Mouse (Mus musculus) small intestine, adult 2 months (tissue): ENCODE data around the gene Helz. TPM values are rescaled to one million over a fixed set of nuclear protein-coding genes. Genes with fewer than 3 reads are reported as not detected.
"Not testable (repeated sequence)": the region's sequence is repeated elsewhere in the genome, so short reads cannot be mapped to it uniquely, and the experiment has no call there.

Experiments
- H3K27ac ChIP-seq: fragments of 200-500 bp; 2 replicates; pipeline ENCODE4 v1.5.1; 2012; ENCODE audit warnings: low read depth, low read length, control low read depth, inconsistent platforms; ENCODE audit not compliant: insufficient read depth
- H3K27me3 ChIP-seq: fragments of 200-500 bp; 2 replicates; pipeline ENCODE4 v1.6.1; 2012; ENCODE audit warnings: mild to moderate bottlenecking, moderate library complexity, low read length, inconsistent platforms; ENCODE audit not compliant: control insufficient read depth, insufficient read depth
- H3K36me3 ChIP-seq: fragments of 200-500 bp; 2 replicates; pipeline ENCODE4 v1.6.1; 2012; ENCODE audit warnings: mild to moderate bottlenecking, low read length, control low read depth, inconsistent platforms; ENCODE audit not compliant: control insufficient read depth, insufficient read depth
- H3K4me1 ChIP-seq: fragments of 200-500 bp; 2 replicates; pipeline ENCODE4 v1.6.1; 2012; ENCODE audit warnings: low read length, inconsistent platforms, mixed read lengths; ENCODE audit not compliant: control insufficient read depth, insufficient read depth, insufficient read length
- H3K4me3 ChIP-seq: fragments of 200-500 bp; 2 replicates; pipeline ENCODE4 v1.5.1; 2012; ENCODE audit warnings: low read depth, mild to moderate bottlenecking, control low read depth, inconsistent platforms, low read length, moderate library complexity
- CTCF ChIP-seq: fragments of 200-500 bp; IDR thresholded peaks from 2 replicates; pipeline ENCODE4 v1.5.1; 2012; ENCODE audit warnings: low read depth, mild to moderate bottlenecking, control low read depth, inconsistent platforms, low read length, moderate library complexity, mixed read lengths; ENCODE audit not compliant: insufficient replicate concordance, insufficient read length; ENCODE audit errors: extremely low read depth
- POLR2A ChIP-seq: fragments of 200-500 bp; IDR thresholded peaks from 2 replicates; pipeline ENCODE4 v1.6.1; 2012; ENCODE audit warnings: low read depth, mild to moderate bottlenecking, control low read depth, inconsistent platforms, low read length, moderate library complexity
- WGBS: fragments of 180-500 bp; shearing (Covaris S2); methylation state at CpG from one replicate; pipeline ENCODE4 v1.1.7; 2018; 5-methylcytosine and 5-hydroxymethylcytosine counted together
- polyA plus RNA-seq: library from polyadenylated mRNA; depleted of rRNA; stranded (reverse); fragments of >200 nt; gene quantifications from 2 replicates; pipeline ENCODE4 v1.2.3, GENCODE M21; 2012

Helz gene
- polyA plus RNA-seq, 1 experiment = 19.5 TPM

DNA sequence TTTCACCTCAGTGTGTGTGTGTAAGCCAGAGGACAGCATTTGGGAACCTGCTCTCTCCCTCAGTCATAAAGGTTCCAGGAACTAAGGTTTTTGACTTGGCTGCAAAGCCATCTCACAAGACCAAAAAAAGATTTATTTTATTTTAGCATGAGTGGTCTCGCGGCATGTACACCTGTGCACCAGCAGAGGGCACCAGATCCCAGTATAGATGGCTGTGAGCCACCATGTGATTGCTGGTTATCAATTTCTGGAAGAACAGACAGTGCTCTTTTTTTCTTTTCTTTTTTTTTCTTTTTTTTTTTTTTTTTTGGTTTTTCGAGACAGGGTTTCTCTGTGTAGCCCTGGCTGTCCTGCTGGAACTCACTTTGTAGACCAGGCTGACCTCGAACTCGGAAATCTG, 35.8 kb upstream of the Helz start:
- TF ChIP-seq CTCF = peak; percentile 94; the same call in 1 of the 2 replicates
- not testable (repeated sequence) for H3K4me3 ChIP-seq, H3K4me1 ChIP-seq, H3K36me3 ChIP-seq, H3K27me3 ChIP-seq, H3K27ac ChIP-seq
- WGBS = 35% methylated on average over 5 of the region's 5 CpGs

- 69% methylated on average over 10 of the region's 10 CpGs for whole genome bisulfite sequencing
- Histone ChIP-seq H3K4me1 (peaks cover 4% of the 10 kb centered on the region), H3K27ac (no peak overlapping the region), H3K36me3 (no peaks in the 10 kb centered on the region), H3K27me3 (no peaks in the 10 kb centered on the region), H3K4me3 (no peak overlapping the region)
- TF ChIP-seq POLR2A (no peak), CTCF (no peak)
Observed at GRCm38 (mm10) chr11:107513047-107513446, 34.7 kb upstream of the Helz start.

- Histone ChIP-seq H3K4me3 (no peak overlapping the region), H3K27ac (no peak overlapping the region), H3K27me3 (no peaks in the 10 kb centered on the region), H3K4me1 (peaks cover 13% of the 10 kb centered on the region), H3K36me3 (no peaks in the 10 kb centered on the region)
- TF ChIP-seq CTCF (no peak), POLR2A (no peak)
- 95% methylated on average over 2 of the region's 2 CpGs for WGBS
Observed at GRCm38 (mm10) chr11:107516387-107516786, 31.3 kb upstream of the Helz start.

- H3K27ac ChIP-seq = no peak overlapping the region
- no peaks in the 10 kb centered on the region for H3K36me3 ChIP-seq
- no peak overlapping the region for H3K4me3 ChIP-seq
- 38% methylated on average over 5 of the region's 5 CpGs for WGBS
- H3K4me1 ChIP-seq = peaks cover 11% of the 10 kb centered on the region; the same call in 1 of the 2 replicates
- no peaks in the 10 kb centered on the region for H3K27me3 ChIP-seq
- no peak for TF ChIP-seq POLR2A
- TF ChIP-seq CTCF = no peak
Observed at GRCm38 (mm10) chr11:107518645-107519429, 28.9 kb upstream of the Helz start.

GRCm38 (mm10) chr11:107521153-107521552, 26.6 kb upstream of the Helz start:
- TF ChIP-seq CTCF = no peak
- Histone ChIP-seq H3K36me3 (no peaks in the 10 kb centered on the region), H3K27me3 (no peaks in the 10 kb centered on the region), H3K27ac (no peak overlapping the region), H3K4me1 (peaks cover 11% of the 10 kb centered on the region; the same call in 1 of the 2 replicates), H3K4me3 (no peak overlapping the region)
- 45% methylated on average over 1 of the region's 1 CpGs for WGBS

GRCm38 (mm10) chr11:107524966-107525365, 22.8 kb upstream of the Helz start:
- Histone ChIP-seq H3K27ac (no peak overlapping the region), H3K4me1 (no peaks in the 10 kb centered on the region), H3K27me3 (no peaks in the 10 kb centered on the region), H3K4me3 (no peak overlapping the region), H3K36me3 (no peaks in the 10 kb centered on the region)
- TF ChIP-seq CTCF (no peak), POLR2A (no peak)
- WGBS = 42% methylated on average over 1 of the region's 1 CpGs

- Histone ChIP-seq H3K27me3 (no peaks in the 10 kb centered on the region), H3K36me3 (no peaks in the 10 kb centered on the region), H3K4me1 (no peaks in the 10 kb centered on the region), H3K4me3 (no peak overlapping the region), H3K27ac (no peak overlapping the region)
- 90% methylated on average over 3 of the region's 3 CpGs for WGBS
- TF ChIP-seq POLR2A = no peak
- no peak for TF ChIP-seq CTCF
Observed at GRCm38 (mm10) chr11:107527632-107528031, 20.1 kb upstream of the Helz start.
